Mouse (Mus musculus): ENCODE results near the gene Polg2.

GRCm38 (mm10) chr11:106773061-106773460, 6.3 kb downstream of the Polg2 start:
- no peak for TF ChIP-seq CTCF (IDR thresholded peaks at IDR 0.05)
- no peak for TF ChIP-seq EP300 (IDR thresholded peaks at IDR 0.05; ENCODE audit: insufficient read depth, low read depth, low read length)
- TF ChIP-seq POLR2A (IDR thresholded peaks at IDR 0.05; ENCODE audit: insufficient read depth, low read depth, low read length) = no peak

Data from heart, adult 2 months (tissue).